Mouse (Mus musculus) testis, adult 2 months (tissue): ENCODE measurements around the gene Larp1. TPM values are rescaled to one million over a fixed set of nuclear protein-coding genes. Genes with fewer than 3 reads are reported as not detected.

Source experiments
- H3K27ac ChIP-seq: fragments of 200-500 bp; 2 replicates; pipeline ENCODE4 v1.5.1; 2012; ENCODE audit warnings: low read depth, low read length; ENCODE audit not compliant: control insufficient read depth, insufficient read depth
- H3K27me3 ChIP-seq: fragments of 200-500 bp; 2 replicates; pipeline ENCODE4 v1.6.1; 2012; ENCODE audit warnings: mild to moderate bottlenecking, low read length, moderate library complexity; ENCODE audit not compliant: control insufficient read depth, insufficient read depth
- H3K36me3 ChIP-seq: fragments of 200-500 bp; 2 replicates; pipeline ENCODE4 v1.6.1; 2012; ENCODE audit warnings: mild to moderate bottlenecking, low read length; ENCODE audit not compliant: control insufficient read depth, insufficient read depth
- H3K4me1 ChIP-seq: fragments of 200-500 bp; 2 replicates; pipeline ENCODE4 v1.6.1; 2012; ENCODE audit warnings: low read length; ENCODE audit not compliant: control insufficient read depth, insufficient read depth
- H3K4me3 ChIP-seq: fragments of 200-500 bp; 2 replicates; pipeline ENCODE4 v1.5.1; 2012; ENCODE audit warnings: low read depth, mild to moderate bottlenecking, low read length, moderate library complexity, mixed read lengths; ENCODE audit not compliant: control insufficient read depth
- CTCF ChIP-seq: fragments of 200-500 bp; IDR thresholded peaks from 2 replicates; pipeline ENCODE4 v1.5.1; 2012; ENCODE audit warnings: low read depth, mild to moderate bottlenecking, inconsistent platforms, low read length, moderate library complexity; ENCODE audit not compliant: control insufficient read depth, insufficient read depth, insufficient replicate concordance
- POLR2A ChIP-seq: fragments of 200-500 bp; IDR thresholded peaks from 2 replicates; pipeline ENCODE4 v1.6.1; 2012; ENCODE audit warnings: low read depth, mild to moderate bottlenecking, inconsistent platforms, low read length, moderate library complexity; ENCODE audit not compliant: control insufficient read depth
- polyA plus RNA-seq: library from polyadenylated mRNA; depleted of rRNA; stranded (reverse); fragments of >200 nt; gene quantifications from 2 replicates; pipeline ENCODE4 v1.2.3, GENCODE M21; 2012

Gene Larp1
- polyA plus RNA-seq, 1 experiment, result 129 TPM

- TF ChIP-seq CTCF (no peak), POLR2A (no peak)
- Histone ChIP-seq H3K27ac (no peak overlapping the region), H3K4me3 (no peak overlapping the region)
These were observed 53.7 kb downstream of the Larp1 start for GRCm38 (mm10) chr11:58062586-58062985.

GRCm38 (mm10) chr11:58065025-58065424, 56.2 kb downstream of the Larp1 start:
- no peak for TF ChIP-seq CTCF
- TF ChIP-seq POLR2A, result no peak
- H3K27me3 ChIP-seq, result no peaks in the 10 kb centered on the region
- no peak overlapping the region for H3K27ac ChIP-seq
- H3K4me1 ChIP-seq, result no peaks in the 10 kb centered on the region
- H3K4me3 ChIP-seq, result no peak overlapping the region
- no peaks in the 10 kb centered on the region for H3K36me3 ChIP-seq

More at GRCm38 (mm10) chr11:58062586-58062985, 53.7 kb downstream of the Larp1 start:
- no peaks in the 10 kb centered on the region for H3K4me1 ChIP-seq
- no peaks in the 10 kb centered on the region for H3K27me3 ChIP-seq
- no peaks in the 10 kb centered on the region for H3K36me3 ChIP-seq

GRCm38 (mm10) chr11:58072978-58073377, 64.1 kb downstream of the Larp1 start:
- TF ChIP-seq CTCF (no peak), POLR2A (no peak)

GRCm38 (mm10) chr11:58077270-58077669, 68.4 kb downstream of the Larp1 start:
- no peak for TF ChIP-seq POLR2A
- TF ChIP-seq CTCF, result no peak
- Histone ChIP-seq H3K4me3 (no peak overlapping the region), H3K4me1 (no peaks in the 10 kb centered on the region), H3K36me3 (no peaks in the 10 kb centered on the region), H3K27me3 (no peaks in the 10 kb centered on the region), H3K27ac (no peak overlapping the region)

More at GRCm38 (mm10) chr11:58072978-58073377, 64.1 kb downstream of the Larp1 start:
- no peaks in the 10 kb centered on the region for H3K36me3 ChIP-seq
- H3K27me3 ChIP-seq, result no peaks in the 10 kb centered on the region
- no peak overlapping the region for H3K4me3 ChIP-seq
- no peak overlapping the region for H3K27ac ChIP-seq
- H3K4me1 ChIP-seq, result no peaks in the 10 kb centered on the region

GRCm38 (mm10) chr11:58081716-58082115, 72.9 kb downstream of the Larp1 start:
- Histone ChIP-seq H3K4me3 (no peak overlapping the region), H3K36me3 (no peaks in the 10 kb centered on the region), H3K27ac (no peak overlapping the region), H3K4me1 (no peaks in the 10 kb centered on the region), H3K27me3 (no peaks in the 10 kb centered on the region)
- TF ChIP-seq POLR2A (no peak), CTCF (no peak)

GRCm38 (mm10) chr11:58092541-58092940, 83.7 kb downstream of the Larp1 start:
- no peak overlapping the region for H3K27ac ChIP-seq
- peak overlapping the region; percentile 38; the same call in 1 of the 2 replicates for H3K4me3 ChIP-seq
- H3K27me3 ChIP-seq, result no peaks in the 10 kb centered on the region
- H3K36me3 ChIP-seq, result no peaks in the 10 kb centered on the region
- TF ChIP-seq POLR2A (no peak), CTCF (no peak)
- peaks cover 1% of the 10 kb centered on the region; the same call in 1 of the 2 replicates for H3K4me1 ChIP-seq

GRCm38 (mm10) chr11:58093021-58093528, 84.2 kb downstream of the Larp1 start, which contains the start of gene Gm12248:
Gene Gm12248, minus strand, starts transcription at chr11:58093134.
- H3K27ac ChIP-seq, result no peak within 1 kb of the TSS
- H3K27me3 ChIP-seq, result no peaks in the 10 kb centered on the region
- peaks cover 3% of the 10 kb centered on the region; the same call in 1 of the 2 replicates for H3K4me1 ChIP-seq
- H3K4me3 ChIP-seq, result peak within 1 kb of the TSS; percentile 38
- H3K36me3 ChIP-seq, result no peaks in the 10 kb centered on the region
- TF ChIP-seq POLR2A, result 0 out of 2 replicates have a peak, but pooled peaks have one; percentile 37
- TF ChIP-seq CTCF, result no peak

GRCm38 (mm10) chr11:58094766-58095165, 85.9 kb downstream of the Larp1 start:
- peaks cover 3% of the 10 kb centered on the region; the same call in 1 of the 2 replicates for H3K4me1 ChIP-seq
- H3K27me3 ChIP-seq, result no peaks in the 10 kb centered on the region
- no peak for TF ChIP-seq CTCF
- TF ChIP-seq POLR2A, result no peak
- H3K36me3 ChIP-seq, result no peaks in the 10 kb centered on the region
- H3K27ac ChIP-seq, result no peak overlapping the region
- no peak overlapping the region for H3K4me3 ChIP-seq
